Mouse (Mus musculus) brain, embryonic 14.5 days (tissue): ENCODE measurements around the gene Tmem63c.

Experiments
- CTCF ChIP-seq: fragments of 200-500 bp; IDR thresholded peaks from 2 replicates; pipeline ENCODE4 v1.5.1; 2012; ENCODE audit warnings: inconsistent platforms, mild to moderate bottlenecking, moderate library complexity, borderline replicate concordance; ENCODE audit not compliant: insufficient read depth, insufficient read length; ENCODE audit errors: extremely low read depth
- POLR2A ChIP-seq: fragments of 200-500 bp; IDR thresholded peaks from 2 replicates; pipeline ENCODE4 v1.6.1; 2012; ENCODE audit warnings: mild to moderate bottlenecking, inconsistent platforms, borderline replicate concordance; ENCODE audit not compliant: poor library complexity, insufficient read depth, insufficient read length, severe bottlenecking; ENCODE audit errors: extremely low read depth

DNA sequence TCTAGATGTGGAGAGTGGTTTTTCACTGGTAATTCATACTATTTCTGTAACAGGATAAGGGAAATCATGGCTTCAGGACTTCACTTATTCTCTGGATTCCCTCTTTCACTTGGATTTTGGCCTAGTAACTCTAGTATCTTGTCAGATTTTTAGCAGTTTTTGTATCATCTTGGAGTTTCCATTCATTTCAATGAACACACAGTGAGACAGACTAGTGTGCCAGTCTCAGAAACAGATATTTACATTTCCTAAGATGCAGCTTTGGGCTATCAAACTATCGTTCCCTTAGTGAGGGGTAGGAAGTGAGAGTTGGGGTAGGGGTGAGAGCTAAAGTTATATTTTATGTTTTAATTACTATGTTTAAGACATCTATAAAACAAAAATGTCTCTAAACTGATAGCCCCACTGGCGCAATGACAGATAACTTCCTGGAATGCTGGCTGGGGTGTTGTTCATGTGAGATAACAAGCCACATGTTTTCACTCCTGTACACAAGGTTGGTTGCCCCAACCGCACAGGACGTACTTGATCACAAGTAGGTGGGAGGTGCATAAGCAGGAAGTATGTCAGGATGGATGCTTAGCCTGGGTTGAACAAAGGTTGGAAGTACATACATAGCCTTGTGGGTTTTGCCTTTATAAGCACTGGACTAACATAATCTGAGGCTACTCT lies 100.9 kb downstream of the Tmem63c start:
- TF ChIP-seq POLR2A (no peak), CTCF (no peak)
